Mouse (Mus musculus): Measurements from ENCODE around the gene Olfr1215.
"Not testable (repeated sequence)": the region's sequence is repeated elsewhere in the genome, so short reads cannot be mapped to it uniquely, and the experiment has no call there.

Gene Olfr1215

DNA sequence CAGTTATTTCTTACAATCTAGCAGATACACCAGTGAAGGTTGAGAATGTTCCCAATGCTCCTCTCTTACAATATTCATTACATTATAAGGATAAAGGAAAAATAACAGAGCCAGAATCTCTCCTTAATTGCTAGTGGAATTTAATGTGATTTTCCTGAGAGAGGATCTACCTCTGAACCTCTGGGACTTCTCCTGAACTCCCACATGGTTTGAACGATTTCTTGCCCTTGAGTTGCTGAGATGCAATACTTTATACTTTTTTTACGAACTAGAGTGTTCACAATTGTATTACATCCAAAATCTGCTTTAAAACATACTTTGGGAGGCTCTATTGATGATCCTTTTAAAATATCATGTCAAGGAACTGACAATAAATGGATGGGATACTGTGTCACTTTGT is at the start of gene Olfr1215:
Olfr1215 (minus strand) TSS at position 101 of the 400 bp plus-strand sequence.
- no peak for DNase-seq (ENCODE audit: low spot score in 2 of 2)

DNA sequence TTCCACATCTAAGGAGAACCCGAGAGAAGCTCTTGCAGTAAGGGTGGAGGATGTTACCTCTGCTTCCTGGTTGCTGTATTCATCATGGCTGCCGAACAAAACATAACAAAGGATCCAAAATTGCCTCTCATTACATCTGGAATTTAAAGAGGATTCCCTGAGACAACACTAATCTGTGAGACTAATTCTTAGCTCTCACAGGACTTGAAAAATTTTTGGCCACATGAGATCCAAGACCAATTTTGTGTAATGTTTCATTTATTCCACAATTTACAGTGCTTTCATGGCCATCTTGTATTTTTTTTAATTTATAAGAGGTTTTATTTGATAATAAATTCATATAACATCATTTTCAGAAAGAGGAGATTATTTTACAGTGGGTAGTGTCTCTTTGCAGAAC is 25.2 kb upstream of the Olfr1215 start, which contains the start of gene Olfr1217:
Olfr1217 (minus strand) TSS at position 101 of the 400 bp plus-strand sequence.
- no peak for DNase-seq (ENCODE audit: low spot score in 2 of 2)

DNA sequence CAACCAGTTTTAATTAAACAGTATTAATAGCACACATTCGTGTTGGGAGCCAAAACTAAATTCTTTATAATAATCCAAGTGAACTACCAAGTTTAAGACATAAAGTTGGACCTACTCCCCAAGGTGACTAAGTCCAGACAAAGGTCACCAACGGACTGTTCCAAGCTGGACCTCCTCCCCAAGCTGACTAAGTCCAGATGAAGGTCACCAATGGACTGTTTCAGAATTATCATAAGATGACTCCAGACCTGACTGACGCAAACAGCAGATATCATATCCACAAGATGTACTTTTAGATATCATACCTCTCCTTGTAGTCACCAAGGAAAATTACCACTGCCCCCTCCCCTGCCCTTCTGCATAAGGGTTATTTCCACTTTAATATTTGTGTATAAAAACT is 14.7 kb upstream of the Olfr1215 start:
- DNase-seq (ENCODE audit: low spot score in 2 of 2), result not testable (repeated sequence)

DNA sequence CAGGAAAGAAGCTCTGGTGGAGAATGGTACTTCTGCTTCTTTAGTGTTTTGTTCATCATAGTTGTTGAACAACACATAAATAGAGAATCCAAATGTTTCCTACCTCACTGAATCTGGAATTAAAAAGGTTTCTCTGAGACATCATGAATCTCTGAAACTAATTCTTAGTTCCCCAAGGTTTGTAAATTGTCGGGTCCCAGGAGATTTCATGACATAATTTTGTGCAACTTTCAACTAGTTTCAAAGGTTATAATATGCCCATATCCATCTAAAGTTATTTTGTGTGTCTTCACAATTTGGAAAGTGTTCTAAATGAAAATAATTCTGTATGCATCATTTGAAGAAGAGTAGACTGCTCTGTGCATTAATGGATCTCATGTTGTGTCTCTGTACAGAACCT is 11.5 kb upstream of the Olfr1215 start, which contains the start of gene Olfr1216:
Olfr1216 (minus strand) TSS at position 101 of the 400 bp plus-strand sequence.
- DNase-seq (ENCODE audit: low spot score in 2 of 2), result no peak

DNA sequence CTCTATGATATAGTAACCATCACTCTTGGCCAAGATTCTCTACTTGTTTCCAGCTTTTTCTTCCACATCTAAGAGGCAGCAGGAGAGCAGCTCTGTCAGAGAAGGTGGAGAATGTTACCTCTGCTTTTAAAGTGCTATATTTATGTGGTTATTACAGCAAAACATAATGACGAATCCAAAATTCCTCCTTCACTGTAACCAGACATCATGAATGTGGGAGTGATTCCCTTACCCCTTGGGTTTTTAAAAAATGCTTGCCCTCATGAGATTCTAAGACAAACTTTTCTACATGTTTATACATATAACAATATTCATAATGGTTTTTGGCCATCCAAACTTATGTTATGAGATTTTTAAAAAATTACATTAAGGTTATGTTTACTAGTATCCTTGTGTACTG is 14.2 kb downstream of the Olfr1215 start, which contains the start of gene Olfr1214:
Olfr1214 (minus strand) TSS at position 101 of the 400 bp plus-strand sequence.
- DNase-seq (ENCODE audit: low spot score in 2 of 2), result no peak

DNA sequence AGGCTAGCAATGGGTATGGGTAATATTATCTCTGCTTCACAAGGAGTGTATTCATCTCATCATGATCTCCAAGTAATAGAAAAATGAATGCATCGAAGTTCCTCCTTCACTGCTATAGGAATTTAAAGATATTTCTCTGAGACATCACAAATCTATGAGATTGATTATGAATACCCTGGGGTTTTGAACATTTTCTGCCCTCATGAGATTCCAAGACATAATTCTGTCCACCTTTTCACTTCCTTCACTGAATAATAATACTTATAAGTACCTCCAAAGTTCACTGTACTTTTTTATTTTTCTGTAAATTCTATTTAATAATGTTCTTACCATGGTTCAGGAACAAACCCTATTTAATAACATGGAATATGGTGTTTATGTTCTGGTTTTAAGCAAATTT is 26.6 kb downstream of the Olfr1215 start, which contains the start of gene Gm13762:
Gm13762 (minus strand) TSS at position 101 of the 400 bp plus-strand sequence.
- DNase-seq (ENCODE audit: low spot score in 2 of 2), result no peak

DNA sequence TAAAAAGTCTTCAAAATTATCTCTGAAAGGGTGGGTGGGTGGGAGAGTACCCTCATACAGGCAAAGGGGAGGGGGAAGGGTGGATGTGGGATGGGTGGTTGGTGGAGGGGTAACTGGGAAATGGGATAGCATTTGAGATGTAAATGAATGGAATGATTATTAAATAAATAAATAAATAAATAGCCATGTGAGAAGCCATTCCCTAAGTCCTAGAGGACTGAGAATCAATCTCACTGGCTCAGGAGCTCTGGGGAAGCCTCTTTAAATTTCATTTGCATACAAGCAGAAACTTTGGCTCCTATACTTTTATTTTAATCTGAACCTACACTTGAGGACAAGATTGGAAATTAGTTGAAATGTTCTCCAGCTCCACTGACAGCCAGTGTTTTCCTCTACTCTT is 53.1 kb downstream of the Olfr1215 start, which contains the start of gene Olfr1212:
Olfr1212 (plus strand) TSS at position 301 of the 400 bp plus-strand sequence.
- no peak for DNase-seq (ENCODE audit: low spot score in 2 of 2)
